Mouse (Mus musculus) neural tube, embryonic 10.5 days (tissue): Measurements from ENCODE around the gene Tspan10.

Experiments used
- DNase-seq: peaks from one replicate; pipeline ENCODE4 v3.0.0-alpha.2; 2017; ENCODE audit warnings: low spot score; ENCODE audit errors: extremely low spot score

Gene Tspan10

DNA sequence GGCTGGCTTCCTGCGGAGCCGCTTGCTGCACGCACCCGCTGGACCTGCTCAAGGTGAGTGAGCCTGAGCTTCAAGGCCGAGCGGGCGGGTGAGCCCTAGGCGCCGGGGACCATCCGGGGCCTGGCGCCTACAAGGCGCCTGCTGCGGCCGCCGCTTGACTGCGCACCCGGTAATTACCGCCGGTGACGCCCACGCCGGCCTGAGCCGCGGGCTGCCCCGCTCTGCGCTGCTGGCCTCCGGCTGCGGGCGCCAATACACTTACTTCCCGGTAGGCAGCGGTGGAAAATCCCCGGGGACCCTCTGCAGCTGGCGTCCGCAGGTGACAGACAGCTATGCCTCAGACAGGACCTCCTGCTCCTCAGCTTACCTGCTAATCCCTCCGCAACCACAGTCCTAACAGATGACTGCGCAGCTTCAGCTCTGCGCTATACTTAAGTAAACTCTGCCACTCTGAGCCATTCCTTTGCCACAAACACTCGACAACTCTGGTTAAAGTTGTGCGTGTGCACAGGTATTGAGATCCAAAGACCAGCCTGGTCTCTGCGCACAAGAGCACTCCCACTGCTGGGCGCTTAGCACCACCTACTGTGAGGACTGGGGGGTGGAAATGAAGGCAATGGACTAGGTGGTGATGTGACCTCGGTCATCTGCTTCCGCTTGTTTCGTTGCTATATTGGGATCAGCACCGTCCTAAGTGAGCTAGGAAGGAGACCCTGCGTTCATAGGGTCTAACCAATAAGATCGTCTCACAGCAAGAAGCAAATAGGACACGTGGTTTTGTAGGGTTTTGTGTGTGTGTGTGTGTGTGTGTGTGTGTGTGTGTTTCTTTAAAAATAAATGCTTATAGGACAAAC is 49.8 kb downstream of the Tspan10 start:
- peak; percentile 57 for DNase-seq

DNA sequence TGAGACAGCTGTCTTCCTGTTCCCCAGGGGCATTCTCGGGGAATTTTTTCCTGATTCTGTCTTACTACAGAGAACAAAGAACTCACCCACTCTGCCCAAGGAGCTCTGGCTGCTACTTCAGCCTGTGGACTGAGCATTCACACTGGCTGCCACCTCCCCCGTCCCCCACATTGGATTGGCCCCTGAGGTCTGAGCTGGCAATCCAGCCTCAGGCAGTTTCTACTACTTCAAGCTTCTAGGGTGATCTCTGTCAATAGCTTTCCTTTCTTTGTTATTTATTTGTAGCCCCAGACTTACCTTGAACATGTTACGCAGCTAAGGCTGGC is 50.4 kb downstream of the Tspan10 start:
- DNase-seq: no peak

GRCm38 (mm10) chr11:120493351-120493750 is 50.9 kb downstream of the Tspan10 start:
- no peak for DNase-seq

DNA sequence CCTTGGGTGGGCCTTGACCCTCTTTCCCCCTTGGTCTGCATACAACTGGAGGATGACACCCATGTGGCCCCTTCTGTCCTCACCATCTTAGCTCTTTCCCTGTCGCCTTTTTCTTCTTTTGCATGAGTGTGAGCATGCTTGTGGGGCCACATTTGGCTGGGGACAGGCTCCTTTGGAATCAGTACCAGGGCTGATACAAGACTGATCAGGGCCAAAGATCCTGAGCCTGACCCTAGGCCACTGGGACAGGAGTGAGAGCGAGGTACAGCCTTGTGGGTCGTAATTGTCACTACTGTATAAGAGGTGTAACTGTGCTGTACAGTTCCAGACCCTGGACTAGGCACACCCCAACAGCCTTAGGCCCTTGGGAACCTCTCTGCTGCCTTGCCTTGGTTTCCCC is 51.5 kb downstream of the Tspan10 start:
- no peak for DNase-seq
